Mouse (Mus musculus) layer of hippocampus, postnatal 36 days (tissue): ENCODE data around the gene Fbp2. TPM values are rescaled to one million over a fixed set of nuclear protein-coding genes. Genes with fewer than 3 reads are reported as not detected.

Experiments used
- DNase-seq, 2 experiments: peaks; one replicate each; pipeline ENCODE4 v3.0.0; 2022
- total RNA-seq, 2 experiments: library from RNA; stranded (reverse); gene quantifications; 2 replicates each; pipeline ENCODE4 v1.2.3; 2021

Gene Fbp2
- total RNA-seq, result not detected

- DNase-seq, result no peak
Measured at GRCm38 (mm10) chr13:62857941-62858915, at the start of gene Fbp2. Fbp2 (minus strand) TSS chr13:62858422.

- no peak for DNase-seq
Measured at GRCm38 (mm10) chr13:62907527-62908162, 49.4 kb upstream of the Fbp2 start.

GRCm38 (mm10) chr13:62901139-62901538 is 42.9 kb upstream of the Fbp2 start:
- DNase-seq, result no peak

GRCm38 (mm10) chr13:62897927-62898646 is 39.9 kb upstream of the Fbp2 start:
- DNase-seq, result peak in 1 of 2 experiments; percentile 31

DNA sequence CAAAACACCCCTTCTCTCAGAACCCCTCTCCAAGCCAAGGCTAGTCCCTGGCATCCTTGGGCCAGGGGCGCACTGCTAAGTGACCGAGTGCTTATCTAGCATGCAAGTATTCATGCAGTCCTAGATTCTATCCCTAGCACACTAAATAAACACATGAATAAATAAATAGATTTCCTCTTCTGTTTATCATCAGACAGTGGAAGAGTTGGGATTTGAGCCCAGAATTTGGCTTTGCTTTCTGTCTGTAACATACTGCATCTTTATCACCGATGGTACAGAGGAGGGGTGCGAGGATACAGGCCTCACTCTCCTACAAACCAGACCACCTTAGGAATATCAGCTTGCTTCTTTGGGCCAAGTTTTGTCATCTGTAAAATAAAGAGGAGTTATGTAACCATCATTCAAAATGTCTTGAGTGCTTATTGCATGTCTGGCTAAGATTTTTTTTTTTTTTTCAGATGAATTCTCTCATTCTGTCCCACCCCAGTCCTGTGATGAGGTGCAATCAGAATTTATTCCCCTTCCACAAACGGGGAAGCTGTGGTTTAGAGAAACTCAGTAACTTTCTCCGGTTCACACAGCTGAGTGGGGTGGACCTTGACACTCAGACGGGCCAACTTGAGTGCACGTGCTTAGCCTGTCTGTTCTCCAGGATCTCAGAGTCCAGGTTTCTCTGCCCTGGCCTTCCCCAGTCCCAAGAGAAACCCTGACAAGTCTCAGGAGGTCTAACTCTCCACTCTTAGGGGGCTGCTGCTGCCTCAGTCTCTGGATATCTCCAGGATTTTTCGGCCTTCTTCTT is 35.0 kb upstream of the Fbp2 start:
- DNase-seq, result no peak

DNA sequence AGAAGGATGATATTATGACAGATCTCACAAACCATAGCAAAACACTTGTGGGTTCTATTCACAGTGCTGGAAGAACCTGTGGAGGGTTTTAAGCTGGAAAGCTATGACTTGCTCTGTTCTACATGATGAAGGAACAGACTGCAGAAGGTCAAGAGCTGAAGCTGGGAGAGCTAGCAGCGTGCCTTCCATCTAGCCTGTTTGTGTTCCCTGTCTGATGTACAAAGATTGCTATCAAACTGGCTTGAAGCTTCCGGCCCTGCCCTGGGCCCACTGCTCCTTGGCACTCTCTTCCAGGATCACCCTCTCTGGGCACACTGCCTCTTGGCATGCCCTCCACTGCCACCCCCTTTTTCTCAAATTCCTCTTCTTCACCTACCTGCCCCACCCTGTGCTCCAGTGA is 31.1 kb upstream of the Fbp2 start:
- DNase-seq, result no peak

DNA sequence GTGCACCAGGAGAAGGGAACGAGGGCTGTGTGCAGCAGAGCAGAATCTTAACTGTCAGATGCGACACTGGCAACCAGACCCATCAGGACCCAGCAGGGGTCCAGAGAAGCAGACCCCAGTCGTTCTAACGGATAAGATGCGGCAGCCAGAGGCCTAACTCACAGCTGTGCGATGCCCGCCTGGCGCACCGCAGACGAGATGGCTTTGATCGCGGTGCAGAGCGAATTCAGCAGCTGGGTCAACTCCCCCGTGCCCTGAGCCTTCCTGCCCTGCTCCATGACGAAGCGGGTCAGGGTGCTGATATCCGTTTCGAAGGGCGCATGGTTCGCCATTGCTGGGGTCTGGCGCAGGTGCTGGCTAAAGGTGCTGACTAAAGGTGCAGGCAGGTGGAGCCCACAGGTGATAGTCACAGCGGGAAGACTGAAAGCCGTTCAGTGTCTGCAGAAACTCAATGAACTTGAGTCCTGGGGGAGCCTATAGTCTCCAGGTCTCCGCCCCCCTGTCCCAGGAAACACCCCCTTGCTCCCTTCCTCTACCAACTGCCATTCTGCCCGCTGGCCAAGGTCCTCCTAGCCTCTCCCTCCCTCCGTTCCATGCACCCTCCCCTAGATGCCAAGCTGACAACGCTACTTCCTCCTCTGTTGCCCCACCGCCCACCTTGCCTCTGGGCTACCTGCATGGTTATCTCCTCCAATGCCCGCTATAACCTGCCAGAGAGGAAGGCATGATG is 29.7 kb upstream of the Fbp2 start, which contains the start of gene Fbp1:
Gene Fbp1 (minus strand): TSS at position 571 of the 730 bp plus-strand sequence.
- DNase-seq, result no peak

DNA sequence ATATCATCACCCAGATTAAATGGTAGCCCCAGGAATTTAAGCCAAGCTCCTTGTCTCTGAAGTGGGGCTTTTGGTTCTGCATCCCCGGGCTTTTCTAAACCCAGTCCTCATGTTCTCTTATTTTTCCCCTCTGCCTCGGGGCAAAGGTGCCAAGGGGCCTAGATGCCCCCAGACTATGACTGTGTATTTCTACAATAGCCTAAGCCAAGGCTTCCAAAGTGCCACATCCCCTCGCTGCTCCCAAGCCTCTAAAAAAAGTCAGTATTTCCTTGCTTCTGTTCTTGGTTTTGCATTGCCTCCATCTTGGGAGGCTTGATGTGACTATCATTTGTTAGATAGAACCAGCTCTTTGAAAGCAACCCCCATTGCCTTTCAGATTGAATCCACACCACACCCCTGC is 26.3 kb upstream of the Fbp2 start:
- no peak for DNase-seq

DNA sequence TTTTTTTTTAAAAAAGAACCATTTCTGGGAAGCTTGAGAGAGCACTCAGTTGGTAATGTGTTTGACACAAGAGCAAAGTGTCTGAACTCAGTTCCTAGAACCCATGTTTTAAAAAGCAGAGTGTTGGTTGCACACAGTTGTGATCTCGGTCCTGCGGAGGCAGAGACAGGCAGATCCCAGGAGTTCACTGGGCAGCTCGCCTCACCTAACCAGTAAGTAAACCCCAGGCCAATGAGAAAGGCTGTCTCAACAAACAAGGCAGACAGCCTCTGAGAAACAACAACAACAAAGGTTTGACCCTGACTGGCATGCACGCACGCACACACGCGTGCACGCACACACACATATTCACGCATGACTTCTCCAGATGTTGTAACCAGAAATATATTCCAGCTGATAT is 25.7 kb upstream of the Fbp2 start:
- no peak for DNase-seq

DNA sequence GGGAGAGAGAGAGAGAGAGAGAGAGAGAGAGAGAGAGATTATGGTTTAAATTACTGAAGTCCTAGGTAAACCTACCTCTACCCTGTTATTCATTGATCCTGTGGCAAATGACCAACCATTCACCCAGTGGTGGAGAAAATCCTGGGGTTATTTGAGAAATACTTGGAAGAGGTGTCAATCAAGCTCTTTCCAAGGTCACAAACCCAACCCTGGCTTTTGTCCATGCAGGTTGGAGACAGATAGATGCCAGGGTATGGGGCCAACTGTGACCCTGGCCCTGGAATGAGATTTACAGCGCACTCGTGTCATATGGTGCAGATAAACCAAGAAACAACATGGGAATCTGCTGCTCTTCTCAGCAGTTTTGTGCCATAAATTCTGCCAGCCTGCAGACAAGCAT is 25.2 kb upstream of the Fbp2 start:
- DNase-seq, result no peak

- no peak for DNase-seq
Measured at GRCm38 (mm10) chr13:62882856-62883255, 24.6 kb upstream of the Fbp2 start.

DNA sequence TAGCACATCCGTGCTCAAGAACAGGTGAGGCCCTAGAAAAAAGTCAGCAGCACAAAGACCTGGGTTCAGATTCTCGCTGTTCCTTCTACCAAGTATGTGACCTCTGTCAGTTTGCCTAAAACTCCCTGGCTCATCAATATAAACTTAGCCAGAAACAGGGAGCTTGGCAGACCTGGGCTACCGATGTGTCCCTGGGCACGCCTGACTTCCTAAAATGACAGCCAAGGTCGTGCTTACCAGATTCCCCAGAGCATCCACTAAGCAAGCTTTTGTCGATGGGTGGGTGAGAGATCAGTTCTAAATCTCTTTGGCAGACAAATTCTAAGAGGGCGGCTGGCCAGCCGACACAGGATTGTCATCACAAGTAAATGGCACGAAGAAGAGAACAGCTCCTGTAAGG is 23.1 kb upstream of the Fbp2 start:
- DNase-seq, result no peak

GRCm38 (mm10) chr13:62879831-62880615 is 21.8 kb upstream of the Fbp2 start:
- no peak for DNase-seq

- DNase-seq, result no peak
Measured at GRCm38 (mm10) chr13:62879411-62879810, 21.2 kb upstream of the Fbp2 start.

- DNase-seq, result no peak
Measured at GRCm38 (mm10) chr13:62877247-62877646, 19.0 kb upstream of the Fbp2 start.

DNA sequence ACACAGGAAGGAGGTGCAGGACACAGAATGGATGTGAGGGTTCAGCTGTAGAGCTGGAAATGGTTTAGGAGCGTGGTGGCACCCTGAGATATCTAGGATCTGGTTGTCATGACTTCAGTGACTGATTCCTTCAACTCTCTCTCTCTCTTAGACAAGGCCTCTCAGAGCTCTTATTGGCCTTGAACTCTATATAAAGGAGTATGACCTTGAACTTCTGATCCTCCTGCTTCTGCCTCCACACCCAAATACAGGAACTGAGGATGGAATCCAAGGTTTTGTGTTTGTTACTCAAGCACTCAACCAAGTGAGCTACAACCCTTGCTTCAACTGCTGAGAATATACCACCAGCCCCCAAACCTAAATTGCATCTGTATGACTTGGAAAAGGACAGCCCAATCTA is 17.9 kb upstream of the Fbp2 start:
- no peak for DNase-seq

- no peak for DNase-seq
Measured at GRCm38 (mm10) chr13:62872252-62872651, 14.0 kb upstream of the Fbp2 start.

- no peak for DNase-seq
Measured at GRCm38 (mm10) chr13:62870605-62871004, 12.4 kb upstream of the Fbp2 start.

GRCm38 (mm10) chr13:62866817-62867216 is 8.6 kb upstream of the Fbp2 start:
- DNase-seq, result peak in 1 of 2 experiments; percentile 6

GRCm38 (mm10) chr13:62865651-62866315 is 7.6 kb upstream of the Fbp2 start:
- DNase-seq, result no peak
